Mouse (Mus musculus): ENCODE results near the gene Elmo1. TPM values are rescaled to one million over a fixed set of nuclear protein-coding genes. Genes with fewer than 3 reads are reported as not detected.

The Elmo1 gene
- total and polyA plus RNA-seq, 2 experiments, result 1.2 to 6.7 TPM

- no peaks in the 10 kb centered on the region for H3K79me2 ChIP-seq (ENCODE audit: control insufficient read depth, insufficient read depth, low read length)
- 85% methylated on average over 3 of the region's 3 CpGs for WGBS
- DNase-seq (ENCODE audit: extremely low read depth, low read depth, low spot score), result no peak
- no peak overlapping the region for H3K9ac ChIP-seq (ENCODE audit: low read depth, low read length)
- H3K4me3 ChIP-seq (ENCODE audit: insufficient read depth, low read depth, low read length), result no peak overlapping the region
- TF ChIP-seq CTCF (IDR thresholded peaks at IDR 0.05; ENCODE audit: low read depth, low read length) (no peak), POLR2A (IDR thresholded peaks at IDR 0.05; ENCODE audit: extremely low read depth, insufficient read depth, low read length) (no peak)
- no peak overlapping the region for H3K27ac ChIP-seq (replicated peaks; ENCODE audit: insufficient read depth, low read depth, low read length)
- H3K4me1 ChIP-seq (ENCODE audit: control insufficient read depth, insufficient read depth, low read length), result no peaks in the 10 kb centered on the region
- no peaks in the 10 kb centered on the region for H3K27me3 ChIP-seq (ENCODE audit: control insufficient read depth, insufficient read depth, low read length)
- H3K36me3 ChIP-seq (ENCODE audit: control insufficient read depth, insufficient read depth, low read length), result no peaks in the 10 kb centered on the region
Measured at GRCm38 (mm10) chr13:20598618-20599017, 508.2 kb downstream of the Elmo1 start.

- WGBS, result 81% methylated on average over 6 of the region's 6 CpGs
- Histone ChIP-seq H3K36me3 (ENCODE audit: control insufficient read depth, insufficient read depth, low read length) (no peaks in the 10 kb centered on the region), H3K4me3 (ENCODE audit: insufficient read depth, low read depth, low read length) (no peak overlapping the region), H3K27me3 (ENCODE audit: control insufficient read depth, insufficient read depth, low read length) (no peaks in the 10 kb centered on the region), H3K4me1 (ENCODE audit: control insufficient read depth, insufficient read depth, low read length) (no peaks in the 10 kb centered on the region), H3K79me2 (ENCODE audit: control insufficient read depth, insufficient read depth, low read length) (no peaks in the 10 kb centered on the region), H3K9ac (ENCODE audit: low read depth, low read length) (no peak overlapping the region), H3K27ac (replicated peaks; ENCODE audit: insufficient read depth, low read depth, low read length) (no peak overlapping the region)
- no peak for DNase-seq (ENCODE audit: extremely low read depth, low read depth, low spot score)
- TF ChIP-seq POLR2A (IDR thresholded peaks at IDR 0.05; ENCODE audit: extremely low read depth, insufficient read depth, low read length) (no peak), CTCF (IDR thresholded peaks at IDR 0.05; ENCODE audit: low read depth, low read length) (no peak)
Measured at GRCm38 (mm10) chr13:20600246-20600645, 509.9 kb downstream of the Elmo1 start.

GRCm38 (mm10) chr13:20601421-20601820 is 511.0 kb downstream of the Elmo1 start:
- H3K9ac ChIP-seq (ENCODE audit: low read depth, low read length), result no peak overlapping the region
- H3K79me2 ChIP-seq (ENCODE audit: control insufficient read depth, insufficient read depth, low read length), result no peaks in the 10 kb centered on the region
- no peak for DNase-seq (ENCODE audit: extremely low read depth, low read depth, low spot score)
- no peak overlapping the region for H3K27ac ChIP-seq (replicated peaks; ENCODE audit: insufficient read depth, low read depth, low read length)
- H3K36me3 ChIP-seq (ENCODE audit: control insufficient read depth, insufficient read depth, low read length), result no peaks in the 10 kb centered on the region
- no peaks in the 10 kb centered on the region for H3K4me1 ChIP-seq (ENCODE audit: control insufficient read depth, insufficient read depth, low read length)
- no peaks in the 10 kb centered on the region for H3K27me3 ChIP-seq (ENCODE audit: control insufficient read depth, insufficient read depth, low read length)
- TF ChIP-seq POLR2A (IDR thresholded peaks at IDR 0.05; ENCODE audit: extremely low read depth, insufficient read depth, low read length) (no peak), CTCF (IDR thresholded peaks at IDR 0.05; ENCODE audit: low read depth, low read length) (no peak)
- WGBS, result 80% methylated on average over 1 of the region's 1 CpGs
- H3K4me3 ChIP-seq (ENCODE audit: insufficient read depth, low read depth, low read length), result no peak overlapping the region

- H3K79me2 ChIP-seq (ENCODE audit: control insufficient read depth, insufficient read depth, low read length), result no peaks in the 10 kb centered on the region
- DNase-seq (ENCODE audit: extremely low read depth, low read depth, low spot score), result no peak
- no peaks in the 10 kb centered on the region for H3K27me3 ChIP-seq (ENCODE audit: control insufficient read depth, insufficient read depth, low read length)
- no peaks in the 10 kb centered on the region for H3K36me3 ChIP-seq (ENCODE audit: control insufficient read depth, insufficient read depth, low read length)
- 95% methylated on average over 3 of the region's 3 CpGs for WGBS
- H3K9ac ChIP-seq (ENCODE audit: low read depth, low read length), result no peak overlapping the region
- H3K4me3 ChIP-seq (ENCODE audit: insufficient read depth, low read depth, low read length), result no peak overlapping the region
- H3K4me1 ChIP-seq (ENCODE audit: control insufficient read depth, insufficient read depth, low read length), result no peaks in the 10 kb centered on the region
- H3K27ac ChIP-seq (replicated peaks; ENCODE audit: insufficient read depth, low read depth, low read length), result no peak overlapping the region
- TF ChIP-seq CTCF (IDR thresholded peaks at IDR 0.05; ENCODE audit: low read depth, low read length) (no peak), POLR2A (IDR thresholded peaks at IDR 0.05; ENCODE audit: extremely low read depth, insufficient read depth, low read length) (no peak)
Measured at GRCm38 (mm10) chr13:20606891-20607290, 516.5 kb downstream of the Elmo1 start.

- Histone ChIP-seq H3K4me3 (ENCODE audit: insufficient read depth, low read depth, low read length) (no peak overlapping the region), H3K4me1 (ENCODE audit: control insufficient read depth, insufficient read depth, low read length) (no peaks in the 10 kb centered on the region), H3K79me2 (ENCODE audit: control insufficient read depth, insufficient read depth, low read length) (no peaks in the 10 kb centered on the region), H3K27me3 (ENCODE audit: control insufficient read depth, insufficient read depth, low read length) (no peaks in the 10 kb centered on the region; the same call in 1 of the 2 replicates), H3K9ac (ENCODE audit: low read depth, low read length) (no peak overlapping the region), H3K27ac (replicated peaks; ENCODE audit: insufficient read depth, low read depth, low read length) (no peak overlapping the region), H3K36me3 (ENCODE audit: control insufficient read depth, insufficient read depth, low read length) (no peaks in the 10 kb centered on the region)
- DNase-seq (ENCODE audit: extremely low read depth, low read depth, low spot score), result no peak
- 68% methylated on average over 3 of the region's 3 CpGs for WGBS
- TF ChIP-seq POLR2A (IDR thresholded peaks at IDR 0.05; ENCODE audit: extremely low read depth, insufficient read depth, low read length) (no peak), CTCF (IDR thresholded peaks at IDR 0.05; ENCODE audit: low read depth, low read length) (no peak)
Measured at GRCm38 (mm10) chr13:20609003-20609688, 518.8 kb downstream of the Elmo1 start.

Measured in liver, adult 2 months (tissue).